Mouse (Mus musculus): ENCODE measurements around the gene Tut7. TPM values are rescaled to one million over a fixed set of nuclear protein-coding genes. Genes with fewer than 3 reads are reported as not detected.
"Not testable (repeated sequence)": the region's sequence is repeated elsewhere in the genome, so short reads cannot be mapped to it uniquely, and the experiment has no call there.

Gene Tut7
- polyA plus RNA-seq, 1 experiment: 17.8 TPM

DNA sequence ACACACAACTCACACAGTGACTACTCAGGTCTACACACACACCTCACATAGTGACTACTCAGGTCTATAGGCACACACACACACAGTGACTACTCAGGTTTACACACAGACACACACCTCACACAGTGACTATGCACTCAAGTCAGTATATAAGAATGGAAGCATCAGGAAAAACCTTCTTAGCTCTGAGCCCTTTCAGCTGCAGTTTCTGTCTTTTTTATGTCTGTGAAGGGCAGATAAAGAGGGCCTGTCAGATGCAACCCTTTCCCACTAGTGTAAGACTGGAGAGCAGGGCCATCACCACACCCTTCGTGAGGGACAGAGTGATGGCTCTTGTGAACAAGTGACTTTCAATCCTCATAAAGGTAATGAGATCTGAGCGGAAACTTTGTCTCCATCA, 84.5 kb downstream of the Tut7 start:
- Histone ChIP-seq H3K36me3 (ENCODE audit: control insufficient read depth, insufficient read depth) (no peaks in the 10 kb centered on the region), H3ac (ENCODE audit: control insufficient read depth, insufficient read length) (no peak overlapping the region), H3K27me3 (ENCODE audit: control insufficient read depth, insufficient read depth, insufficient read length) (peaks cover 5% of the 10 kb centered on the region), H3K4me3 (no peak overlapping the region), H3K4me2 (ENCODE audit: low read depth) (no peak overlapping the region), H3K79me2 (ENCODE audit: control insufficient read depth, insufficient read depth) (no peaks in the 10 kb centered on the region)
- TF ChIP-seq MYOG (IDR thresholded peaks at IDR 0.05; ENCODE audit: control insufficient read depth in 1 of 3, insufficient read depth in 1 of 3, insufficient read length in 2 of 3, low read depth in 2 of 3) (no peak), TCF12 (IDR thresholded peaks at IDR 0.05; ENCODE audit: insufficient read depth, poor library complexity, severe bottlenecking) (no peak), POLR2A (IDR thresholded peaks at IDR 0.05; ENCODE audit: insufficient read length, low read depth) (no peak), MAX (IDR thresholded peaks at IDR 0.05; ENCODE audit: low read depth) (no peak), REST (IDR thresholded peaks at IDR 0.05; ENCODE audit: insufficient read depth, insufficient read length) (no peak)

DNA sequence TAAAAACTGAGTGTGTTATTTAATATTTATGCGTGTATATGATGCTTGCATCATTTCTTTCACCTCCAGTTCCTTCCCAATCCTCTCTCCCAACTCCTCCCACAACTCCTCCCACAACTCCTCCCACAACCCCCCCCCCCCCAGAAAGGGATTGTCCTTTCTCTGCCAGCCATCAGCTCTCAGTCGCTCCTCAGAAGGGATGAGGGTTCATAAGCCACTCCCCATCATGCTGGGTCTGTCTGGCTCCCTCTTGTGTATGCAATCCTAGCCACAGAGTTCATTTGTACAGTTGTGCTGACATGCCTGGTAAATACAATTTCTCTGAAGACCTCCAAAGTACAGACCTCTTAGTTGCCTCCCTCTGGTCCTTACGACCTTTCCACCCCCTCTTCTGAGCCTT, 87.8 kb downstream of the Tut7 start:
- Histone ChIP-seq H3K4me3 (no peak overlapping the region), H3K4me2 (ENCODE audit: low read depth) (no peak overlapping the region), H3K36me3 (ENCODE audit: control insufficient read depth, insufficient read depth) (no peaks in the 10 kb centered on the region), H3K79me2 (ENCODE audit: control insufficient read depth, insufficient read depth) (no peaks in the 10 kb centered on the region), H3ac (ENCODE audit: control insufficient read depth, insufficient read length) (no peak overlapping the region), H3K27me3 (ENCODE audit: control insufficient read depth, insufficient read depth, insufficient read length) (peaks cover 10% of the 10 kb centered on the region)
- TF ChIP-seq TCF12 (IDR thresholded peaks at IDR 0.05; ENCODE audit: insufficient read depth, poor library complexity, severe bottlenecking): no peak
- TF ChIP-seq MYOD1 (IDR thresholded peaks at IDR 0.05; ENCODE audit: control insufficient read depth in 1 of 3, insufficient read length in 2 of 3, low read depth in 2 of 3): no peak
- no peak for TF ChIP-seq USF1 (IDR thresholded peaks at IDR 0.05; ENCODE audit: low read depth)
- TF ChIP-seq E2F4 (IDR thresholded peaks at IDR 0.05; ENCODE audit: insufficient read depth): no peak

- not testable (repeated sequence) for H3K4me2 ChIP-seq (ENCODE audit: low read depth); H3ac ChIP-seq (ENCODE audit: control insufficient read depth, insufficient read length); H3K36me3 ChIP-seq (ENCODE audit: control insufficient read depth, insufficient read depth); H3K4me3 ChIP-seq; H3K79me2 ChIP-seq (ENCODE audit: control insufficient read depth, insufficient read depth)
- H3K27me3 ChIP-seq (ENCODE audit: control insufficient read depth, insufficient read depth, insufficient read length): peaks cover 14% of the 10 kb centered on the region
Measured at GRCm38 (mm10) chr13:59734347-59734746, 88.6 kb downstream of the Tut7 start.

DNA sequence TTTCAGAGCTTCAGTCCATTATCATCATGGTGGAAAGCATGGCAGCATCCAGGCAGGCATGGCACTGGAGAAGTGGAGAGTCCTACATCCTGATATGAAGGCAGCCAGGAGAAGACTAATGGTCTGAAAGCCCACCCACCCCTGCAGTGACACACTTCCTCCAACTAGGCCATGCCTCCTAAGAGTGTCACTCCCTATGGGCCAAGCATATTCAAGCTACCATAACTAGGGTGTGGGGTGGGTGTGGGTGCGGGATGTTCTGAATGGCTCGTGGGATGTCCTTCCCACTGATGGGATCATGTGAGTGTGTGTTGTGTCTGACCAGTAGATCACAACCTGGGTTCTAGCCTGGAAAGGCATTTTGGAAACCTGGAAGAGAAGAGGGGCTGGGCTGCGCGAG, 89.0 kb downstream of the Tut7 start:
- peaks cover 19% of the 10 kb centered on the region for H3K27me3 ChIP-seq (ENCODE audit: control insufficient read depth, insufficient read depth, insufficient read length)
- TF ChIP-seq TCF3 (IDR thresholded peaks at IDR 0.05; ENCODE audit: insufficient read length, low read depth): no peak
- no peak for TF ChIP-seq SRF (IDR thresholded peaks at IDR 0.05; ENCODE audit: control insufficient read depth, insufficient read length, low read depth)
- TF ChIP-seq MYOD1 (IDR thresholded peaks at IDR 0.05; ENCODE audit: control insufficient read depth in 1 of 3, insufficient read length in 2 of 3, low read depth in 2 of 3): no peak
- TF ChIP-seq MAX (IDR thresholded peaks at IDR 0.05; ENCODE audit: low read depth): no peak
- TF ChIP-seq POLR2A (IDR thresholded peaks at IDR 0.05; ENCODE audit: insufficient read length, low read depth): no peak
- TF ChIP-seq USF1 (IDR thresholded peaks at IDR 0.05; ENCODE audit: low read depth): no peak
- no peak for TF ChIP-seq MYOG (IDR thresholded peaks at IDR 0.05; ENCODE audit: control insufficient read depth in 1 of 3, insufficient read depth in 1 of 3, insufficient read length in 2 of 3, low read depth in 2 of 3)
- no peaks in the 10 kb centered on the region for H3K36me3 ChIP-seq (ENCODE audit: control insufficient read depth, insufficient read depth)
- H3ac ChIP-seq (ENCODE audit: control insufficient read depth, insufficient read length): no peak overlapping the region
- no peak overlapping the region for H3K4me3 ChIP-seq
- no peak overlapping the region for H3K4me2 ChIP-seq (ENCODE audit: low read depth)
- H3K79me2 ChIP-seq (ENCODE audit: control insufficient read depth, insufficient read depth): no peaks in the 10 kb centered on the region

GRCm38 (mm10) chr13:59731652-59732051, 91.3 kb downstream of the Tut7 start, which contains the start of gene Spata31d1d:
Gene Spata31d1d (minus strand): TSS chr13:59731752.
- H3K4me3 ChIP-seq: no peak within 1 kb of the TSS
- H3K27me3 ChIP-seq (ENCODE audit: control insufficient read depth, insufficient read depth, insufficient read length): peaks cover 17% of the 10 kb centered on the region
- no peak within 1 kb of the TSS for H3ac ChIP-seq (ENCODE audit: control insufficient read depth, insufficient read length)
- no peaks in the 10 kb centered on the region for H3K79me2 ChIP-seq (ENCODE audit: control insufficient read depth, insufficient read depth)
- TF ChIP-seq CEBPB (IDR thresholded peaks at IDR 0.05; ENCODE audit: insufficient read depth, poor library complexity, severe bottlenecking) (no peak), TCF3 (IDR thresholded peaks at IDR 0.05; ENCODE audit: insufficient read length, low read depth) (no peak), MAX (IDR thresholded peaks at IDR 0.05; ENCODE audit: low read depth) (no peak), USF1 (IDR thresholded peaks at IDR 0.05; ENCODE audit: low read depth) (no peak), E2F4 (IDR thresholded peaks at IDR 0.05; ENCODE audit: insufficient read depth) (no peak), REST (IDR thresholded peaks at IDR 0.05; ENCODE audit: insufficient read depth, insufficient read length) (no peak), MYOD1 (IDR thresholded peaks at IDR 0.05; ENCODE audit: control insufficient read depth in 1 of 3, insufficient read length in 2 of 3, low read depth in 2 of 3) (no peak), MYOG (IDR thresholded peaks at IDR 0.05; ENCODE audit: control insufficient read depth in 1 of 3, insufficient read depth in 1 of 3, insufficient read length in 2 of 3, low read depth in 2 of 3) (no peak), POLR2AphosphoS2 (IDR thresholded peaks at IDR 0.05; ENCODE audit: insufficient read length, low read depth) (no peak), TCF12 (IDR thresholded peaks at IDR 0.05; ENCODE audit: insufficient read depth, poor library complexity, severe bottlenecking) (no peak), SRF (IDR thresholded peaks at IDR 0.05; ENCODE audit: control insufficient read depth, insufficient read length, low read depth) (no peak), POLR2A (IDR thresholded peaks at IDR 0.05; ENCODE audit: insufficient read length, low read depth) (no peak)
- H3K36me3 ChIP-seq (ENCODE audit: control insufficient read depth, insufficient read depth): no peaks in the 10 kb centered on the region
- no peak within 1 kb of the TSS for H3K4me2 ChIP-seq (ENCODE audit: low read depth)

All from myocyte (in vitro differentiated cells).